Mouse (Mus musculus) G1E (cell line): ENCODE measurements around the gene Ttc7.

Experiments
- CTCF ChIP-seq: IDR thresholded peaks from 2 replicates; pipeline ENCODE4 v1.5.1; 2012; ENCODE audit warnings: low read depth, low read length, inconsistent platforms, mixed read lengths
- GATA1 ChIP-seq: IDR thresholded peaks from 2 replicates; pipeline ENCODE4 v1.6.1; 2012; ENCODE audit warnings: borderline replicate concordance, low read length, inconsistent platforms, mixed read lengths
- POLR2AphosphoS5 ChIP-seq: IDR thresholded peaks from 2 replicates; pipeline ENCODE4 v1.6.1; 2012; ENCODE audit warnings: low read depth, low read length, inconsistent platforms; ENCODE audit not compliant: insufficient replicate concordance
- TAL1 ChIP-seq: conservative IDR thresholded peaks from 2 replicates; pipeline ENCODE4 v1.6.1; 2012; ENCODE audit warnings: low read depth, low read length, inconsistent platforms, mixed read lengths

- TF ChIP-seq CTCF (no peak), GATA1 (no peak), TAL1 (no peak), POLR2AphosphoS5 (no peak)
These were observed 122.9 kb downstream of the Ttc7 start for GRCm38 (mm10) chr17:87405576-87405975.
